Mouse (Mus musculus): Measurements from ENCODE around the gene Fuk. TPM values are rescaled to one million over a fixed set of nuclear protein-coding genes. Genes with fewer than 3 reads are reported as not detected.

Gene Fuk
- polyA plus RNA-seq, 1 experiment, result 0.47 TPM

DNA sequence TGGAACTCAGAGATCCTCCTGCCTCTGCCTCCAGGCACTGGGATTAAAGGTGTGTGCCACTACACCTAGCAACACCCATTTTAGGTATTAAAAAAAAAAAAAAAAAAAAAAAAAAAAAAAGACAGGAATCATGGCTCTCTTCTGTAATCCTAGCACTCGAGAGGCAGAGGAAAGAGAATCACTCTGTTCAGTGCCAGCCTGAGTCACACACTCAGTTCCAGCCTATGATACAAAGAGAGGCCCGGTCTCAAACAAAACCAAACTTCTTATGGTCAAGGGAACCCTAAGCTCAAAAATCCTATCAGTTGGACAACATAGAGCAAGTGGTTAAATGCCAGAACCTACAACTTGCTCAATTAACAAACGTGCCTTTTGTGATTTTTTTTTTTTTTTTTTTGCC is 57.3 kb downstream of the Fuk start:
- TF ChIP-seq GATA1 (IDR thresholded peaks at IDR 0.05; ENCODE audit: low read length) (no peak), TAL1 (IDR thresholded peaks at IDR 0.05; ENCODE audit: low read length) (no peak)
- H3K9me3 ChIP-seq (ENCODE audit: control insufficient read depth, low read length), result no peaks in the 10 kb centered on the region
- no peaks in the 10 kb centered on the region for H3K27me3 ChIP-seq (ENCODE audit: control insufficient read depth)
- H3K36me3 ChIP-seq (ENCODE audit: control insufficient read depth), result peaks cover 65% of the 10 kb centered on the region
- peak overlapping the region; percentile 100 for H3K4me3 ChIP-seq (replicated peaks)
- H3K4me1 ChIP-seq (ENCODE audit: control insufficient read depth), result peaks cover 46% of the 10 kb centered on the region

DNA sequence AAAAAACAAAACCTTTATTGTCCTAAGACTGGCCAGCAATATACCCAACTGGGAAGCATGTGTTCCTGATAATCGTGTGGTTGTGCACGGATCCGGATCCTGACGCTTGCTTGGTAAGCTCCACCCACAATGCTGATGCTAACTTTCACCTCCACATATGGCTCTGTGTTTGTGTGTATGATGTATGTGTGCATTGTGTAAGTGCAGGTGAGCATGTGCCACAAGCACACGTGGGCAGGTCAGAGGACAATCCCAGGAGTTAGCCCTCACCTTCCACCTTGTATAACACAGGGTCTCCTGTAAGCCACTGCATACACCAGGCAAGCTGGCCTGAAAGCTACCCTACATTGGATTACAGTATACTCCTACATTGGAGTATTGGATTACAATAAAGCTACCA is 59.1 kb downstream of the Fuk start:
- Histone ChIP-seq H3K36me3 (ENCODE audit: control insufficient read depth) (peaks cover 71% of the 10 kb centered on the region), H3K4me3 (replicated peaks) (no peak overlapping the region), H3K27me3 (ENCODE audit: control insufficient read depth) (no peaks in the 10 kb centered on the region), H3K9me3 (ENCODE audit: control insufficient read depth, low read length) (no peaks in the 10 kb centered on the region), H3K4me1 (ENCODE audit: control insufficient read depth) (peaks cover 40% of the 10 kb centered on the region)
- TF ChIP-seq TAL1 (IDR thresholded peaks at IDR 0.05; ENCODE audit: low read length) (no peak), GATA1 (IDR thresholded peaks at IDR 0.05; ENCODE audit: low read length) (no peak)

DNA sequence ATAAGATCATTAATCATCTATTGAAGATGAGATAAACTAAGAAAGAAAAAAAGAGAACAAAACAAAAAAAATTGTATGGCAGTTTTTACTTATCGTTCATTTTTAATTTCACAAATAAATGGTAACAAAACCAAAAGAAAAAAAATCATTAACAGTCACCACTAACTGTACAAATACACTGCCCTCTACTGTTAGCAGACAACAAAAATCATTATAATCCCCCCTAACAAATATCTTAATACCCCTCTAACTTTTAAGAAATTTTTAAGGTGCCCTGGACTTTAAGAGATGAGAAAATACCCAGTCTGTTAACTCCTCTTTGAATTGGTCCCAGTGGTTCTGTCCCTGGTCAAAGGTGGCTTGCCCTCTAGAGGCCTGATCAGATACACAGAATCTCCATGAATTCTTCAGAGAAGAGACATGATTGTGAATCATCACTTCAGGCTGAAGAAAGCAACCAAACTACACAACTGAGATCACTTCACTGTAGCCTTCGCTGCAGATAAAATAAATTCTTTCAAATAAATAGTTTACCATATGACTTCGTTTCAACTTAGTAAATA is 60.2 kb downstream of the Fuk start:
- Histone ChIP-seq H3K27me3 (ENCODE audit: control insufficient read depth) (no peaks in the 10 kb centered on the region), H3K9me3 (ENCODE audit: control insufficient read depth, low read length) (no peaks in the 10 kb centered on the region), H3K4me1 (ENCODE audit: control insufficient read depth) (peaks cover 33% of the 10 kb centered on the region), H3K4me3 (replicated peaks) (no peak overlapping the region), H3K36me3 (ENCODE audit: control insufficient read depth) (peaks cover 82% of the 10 kb centered on the region)
- TF ChIP-seq GATA1 (IDR thresholded peaks at IDR 0.05; ENCODE audit: low read length), result no peak
- no peak for TF ChIP-seq TAL1 (IDR thresholded peaks at IDR 0.05; ENCODE audit: low read length)

Other genes with a start within 250 kb of the Fuk start
- 0.05 and 0.12 TPM in 2 replicates for gene Mtss1l, start 181.0 kb downstream of the Fuk start, polyA plus RNA-seq (2012)
- not detected in 2 replicates for gene Il34, start 96.6 kb downstream of the Fuk start, polyA plus RNA-seq (2012)
- 0.56 and 0.67 TPM in 2 replicates for gene Cog4, start 55.9 kb downstream of the Fuk start, polyA plus RNA-seq (2012)
- gene Sf3b3, start 55.7 kb downstream of the Fuk start, polyA plus RNA-seq (2012), result 0.49 and 0.52 TPM in 2 replicates
- 8.8 and 11.7 TPM in 2 replicates for gene St3gal2, start 17.4 kb upstream of the Fuk start, polyA plus RNA-seq (2012)
- 4.4 and 5.7 TPM in 2 replicates for gene Ddx19a, start 95.3 kb upstream of the Fuk start, polyA plus RNA-seq (2012)
- gene Ddx19b, start 129.3 kb upstream of the Fuk start, polyA plus RNA-seq (2012), result 0.09 and 0.20 TPM in 2 replicates
- gene Aars, start 130.7 kb upstream of the Fuk start, polyA plus RNA-seq (2012), result 4.3 and 8.5 TPM in 2 replicates
- 4.8 and 5.0 TPM in 2 replicates for gene Exosc6, start 153.9 kb upstream of the Fuk start, polyA plus RNA-seq (2012)
- not detected in 2 replicates for gene Clec18a, start 189.9 kb upstream of the Fuk start, polyA plus RNA-seq (2012)
- gene Pdpr, start 192.1 kb upstream of the Fuk start, polyA plus RNA-seq (2012), result 0.05 TPM in 1 of 2 replicates, not detected in the other

All from erythroblast, embryonic 14.5 days (primary cell).